Mouse (Mus musculus) forelimb bud, embryonic 11.5 days (tissue): ENCODE measurements around the gene Serpinb7.

Experiments
- DNase-seq: peaks from one replicate; pipeline ENCODE4 v3.0.0-alpha.2; 2012; ENCODE audit warnings: low read depth, low spot score

Serpinb7 gene

DNA sequence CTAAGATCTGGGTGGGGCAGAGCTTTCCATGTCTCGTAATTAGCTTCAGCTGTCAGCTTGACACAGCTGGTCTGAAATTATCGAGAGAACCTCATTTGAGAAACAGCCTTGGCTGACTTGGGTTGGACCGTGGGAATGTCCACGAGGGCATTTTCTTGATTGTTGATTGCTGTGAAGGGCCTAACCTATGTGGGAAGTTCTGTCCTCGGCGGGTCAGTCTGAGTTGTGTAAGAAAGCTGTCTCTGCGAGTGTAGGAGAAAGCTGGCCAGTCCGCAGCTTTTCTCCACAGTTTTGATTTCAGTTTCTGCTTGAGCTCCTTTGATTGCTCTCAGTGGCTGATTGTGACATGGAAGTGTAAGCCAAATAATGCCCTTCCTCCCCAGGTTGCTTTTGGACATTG, 90.1 kb downstream of the Serpinb7 start:
- DNase-seq, result no peak

DNA sequence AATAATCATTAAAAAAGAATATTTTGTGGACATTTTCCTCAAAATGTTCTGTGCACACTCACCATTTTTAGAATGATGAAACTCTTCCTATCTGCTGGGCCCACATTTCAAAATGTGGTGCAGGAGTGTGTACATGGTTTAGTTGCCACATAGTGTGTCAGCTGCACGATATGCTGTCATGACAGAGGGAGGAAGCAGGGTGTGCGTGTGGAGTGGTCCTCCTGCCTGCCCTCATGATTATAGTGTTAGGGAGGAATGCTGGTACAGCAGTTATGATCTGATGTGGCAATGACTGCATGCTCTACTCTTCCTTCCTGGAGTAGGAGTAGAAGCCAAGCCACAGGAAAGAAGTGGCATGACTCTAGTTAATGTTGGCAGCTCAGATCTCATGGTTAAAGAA, 97.3 kb downstream of the Serpinb7 start:
- no peak for DNase-seq

DNA sequence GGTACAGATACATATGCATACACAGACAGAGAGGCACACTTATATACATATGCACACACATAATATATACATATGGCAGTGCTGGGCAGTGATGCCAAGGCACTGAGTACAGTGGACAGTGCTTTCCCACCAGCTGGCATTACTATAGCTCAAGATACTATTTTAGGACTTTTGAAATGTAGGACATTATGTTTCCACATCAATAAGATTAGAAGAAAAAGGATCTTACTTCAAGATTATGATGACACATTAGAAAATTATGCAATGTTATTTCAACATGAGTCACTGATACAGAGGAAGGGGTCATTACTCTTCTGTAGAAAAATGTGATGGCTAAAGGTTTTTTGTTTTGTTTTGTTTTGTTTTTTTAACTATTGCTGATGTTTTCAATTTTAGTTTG, 102.6 kb downstream of the Serpinb7 start:
- no peak for DNase-seq
